Mouse (Mus musculus): ENCODE measurements at regions not wholly inside any gene's neighbourhood (a gene's known extent, or its start where the extent isn't known, plus 50 kb on each side); places are given as distances from the start of the nearest gene placed in this dataset.
A peak's percentile ranks its signal among the peaks of the same experiment; 100 is the strongest.
"Not testable (repeated sequence)": the region's sequence is repeated elsewhere in the genome, so short reads cannot be mapped to it uniquely, and the experiment has no call there.

- DNase-seq (ENCODE audit: low spot score in 2 of 2), result peak in 1 of 2 experiments; percentile 25
Measured at GRCm38 (mm10) chr11:40536236-40536765, 158.7 kb downstream of the Mat2b start.

- peak; percentile 7 to 35 for DNase-seq (ENCODE audit: low spot score in 2 of 2)
Measured at GRCm38 (mm10) chr11:40510325-40511239, 184.4 kb downstream of the Mat2b start.

- peak; percentile 25 to 32 for DNase-seq (ENCODE audit: low spot score in 2 of 2)
Measured at GRCm38 (mm10) chr11:40491599-40491998, 203.4 kb downstream of the Mat2b start.

GRCm38 (mm10) chr11:40478171-40478570 is 216.8 kb downstream of the Mat2b start:
- not testable (repeated sequence) for DNase-seq (ENCODE audit: low spot score in 2 of 2)

- DNase-seq (ENCODE audit: low spot score in 2 of 2), result no peak
Measured at GRCm38 (mm10) chr11:40477294-40477693, 217.7 kb downstream of the Mat2b start.

GRCm38 (mm10) chr11:40469080-40469705 is 225.8 kb downstream of the Mat2b start:
- peak; percentile 64 to 84 for DNase-seq (ENCODE audit: low spot score in 2 of 2)

GRCm38 (mm10) chr11:40456571-40456970 is 238.4 kb downstream of the Mat2b start:
- DNase-seq (ENCODE audit: low spot score in 2 of 2), result no peak

- DNase-seq (ENCODE audit: low spot score in 2 of 2), result not testable (repeated sequence)
Measured at GRCm38 (mm10) chr11:40454994-40455393, 240.0 kb downstream of the Mat2b start.

GRCm38 (mm10) chr11:40446846-40447245 is 248.2 kb downstream of the Mat2b start:
- no peak for DNase-seq (ENCODE audit: low spot score in 2 of 2)

- no peak for DNase-seq (ENCODE audit: low spot score in 2 of 2)
Measured at GRCm38 (mm10) chr11:40434002-40434401, 261.0 kb downstream of the Mat2b start.

- no peak for DNase-seq (ENCODE audit: low spot score in 2 of 2)
Measured at GRCm38 (mm10) chr11:40428858-40429257, 266.1 kb downstream of the Mat2b start.

GRCm38 (mm10) chr11:40424316-40424715 is 270.7 kb downstream of the Mat2b start:
- no peak for DNase-seq (ENCODE audit: low spot score in 2 of 2)

- no peak for DNase-seq (ENCODE audit: low spot score in 2 of 2)
Measured at GRCm38 (mm10) chr11:40407571-40407970, 287.4 kb downstream of the Mat2b start.

GRCm38 (mm10) chr11:40402249-40402648 is 292.8 kb downstream of the Mat2b start:
- no peak for DNase-seq (ENCODE audit: low spot score in 2 of 2)

GRCm38 (mm10) chr11:40397453-40398104 is 297.4 kb downstream of the Mat2b start:
- peak in 1 of 2 experiments; percentile 53 for DNase-seq (ENCODE audit: low spot score in 2 of 2)

GRCm38 (mm10) chr11:40395331-40395730 is 299.7 kb downstream of the Mat2b start:
- DNase-seq (ENCODE audit: low spot score in 2 of 2), result peak in 1 of 2 experiments; percentile 24

GRCm38 (mm10) chr11:40394864-40395266 is 300.1 kb downstream of the Mat2b start:
- DNase-seq (ENCODE audit: low spot score in 2 of 2), result peak in 1 of 2 experiments; percentile 41

- DNase-seq (ENCODE audit: low spot score in 2 of 2), result no peak
Measured at GRCm38 (mm10) chr11:40394283-40394758, 300.7 kb downstream of the Mat2b start.

GRCm38 (mm10) chr11:40380696-40381095 is 314.3 kb downstream of the Mat2b start:
- no peak for DNase-seq (ENCODE audit: low spot score in 2 of 2)

- DNase-seq (ENCODE audit: low spot score in 2 of 2), result no peak
Measured at GRCm38 (mm10) chr11:40371696-40372095, 323.3 kb downstream of the Mat2b start.

GRCm38 (mm10) chr11:40366573-40366972 is 328.4 kb downstream of the Mat2b start:
- DNase-seq (ENCODE audit: low spot score in 2 of 2), result no peak
